Mouse (Mus musculus) liver, embryonic 14.5 days (tissue): ENCODE measurements around the gene Olfr60. TPM values are rescaled to one million over a fixed set of nuclear protein-coding genes. Genes with fewer than 3 reads are reported as not detected.

Experiments used
- ATAC-seq: fragments of 200-750 bp; cut with Nextera tagmentation; 2 replicates; pipeline ENCODE4 v1.8.0; 2017; ENCODE audit warnings: moderate number of reproducible peaks, mild to moderate bottlenecking, moderate library complexity; ENCODE audit not compliant: insufficient read depth
- DNase-seq, 3 experiments: peaks; one replicate each; pipeline ENCODE4 v3.0.0-alpha.2; 2012 to 2013; ENCODE audit warnings: low read depth in 3 of 3, low spot score in 3 of 3
- H3K27ac ChIP-seq: fragments of 300-500 bp; sonication (generic); 2 replicates; pipeline ENCODE4 v1.5.1; 2014; ENCODE audit warnings: moderate library complexity, mild to moderate bottlenecking, control low read depth, inconsistent platforms
- H3K27me3 ChIP-seq: fragments of 300-500 bp; sonication (generic); 2 replicates; pipeline ENCODE4 v1.6.1; 2014; ENCODE audit warnings: mild to moderate bottlenecking, low read length, moderate library complexity; ENCODE audit not compliant: control insufficient read depth, insufficient read depth
- H3K36me3 ChIP-seq: fragments of 300-500 bp; sonication (generic); replicated peaks from 2 replicates; pipeline ENCODE4 v1.6.1; 2014; ENCODE audit warnings: low read depth; ENCODE audit not compliant: control insufficient read depth, insufficient read depth
- H3K4me1 ChIP-seq, 2 experiments: fragments of 200-500 bp in 1 of 2; fragments of 300-500 bp in 1 of 2; sonication (generic) in 1 of 2; replicated peaks; 2 replicates each; pipeline ENCODE4 v1.6.1; 2012 to 2014; ENCODE audit warnings: antibody characterized with exemption in 1 of 2, inconsistent platforms in 1 of 2, low read length in 1 of 2; ENCODE audit not compliant: control insufficient read depth in 2 of 2, insufficient read depth in 2 of 2
- H3K4me2 ChIP-seq: fragments of 300-500 bp; sonication (generic); 2 replicates; pipeline ENCODE4 v1.6.1; 2014; ENCODE audit warnings: low read depth, mild to moderate bottlenecking, control low read depth, moderate library complexity
- H3K4me3 ChIP-seq, 2 experiments: fragments of 200-500 bp in 1 of 2; fragments of 300-500 bp in 1 of 2; sonication (generic) in 1 of 2; 2 replicates each; pipeline ENCODE4 v1.5.1; 2012 to 2014; ENCODE audit warnings: low read depth in 2 of 2, low read length in 2 of 2, mild to moderate bottlenecking in 2 of 2, control low read depth in 1 of 2, inconsistent platforms in 1 of 2, moderate library complexity in 1 of 2; ENCODE audit not compliant: insufficient read depth in 1 of 2
- H3K9ac ChIP-seq: fragments of 300-500 bp; sonication (generic); replicated peaks from 2 replicates; pipeline ENCODE4 v1.6.1; 2014; ENCODE audit warnings: mild to moderate bottlenecking, control low read depth, moderate library complexity
- H3K9me3 ChIP-seq: fragments of 300-500 bp; sonication (generic); 2 replicates; pipeline ENCODE4 v1.6.1; 2016; ENCODE audit warnings: low read length, mixed read lengths; ENCODE audit not compliant: control insufficient read depth
- CTCF ChIP-seq: IDR thresholded peaks from 2 replicates; pipeline ENCODE4 v1.5.1; 2016; ENCODE audit warnings: antibody characterized with exemption, low read depth, control low read depth
- EP300 ChIP-seq: IDR thresholded peaks from 2 replicates; pipeline ENCODE4 v1.6.1; 2016; ENCODE audit warnings: antibody characterized with exemption, low read depth
- WGBS: fragments of 180-500 bp; shearing (Covaris S2); extraction: QIAGEN DNeasy Blood & Tissue Kit; methylation state at CpG from one replicate; pipeline ENCODE4 v1.1.7; 2014; ENCODE audit not compliant: insufficient replicate concordance; 5-methylcytosine and 5-hydroxymethylcytosine counted together
- polyA plus RNA-seq, 2 experiments: library from polyadenylated mRNA; depleted of rRNA in 1 of 2; stranded (reverse) in 1 of 2; unstranded in 1 of 2; fragments of >200 nt; fragmentation: Nextera tagmentation in 1 of 2; extraction: Ambion mirVana in 1 of 2; gene quantifications; 2 replicates each; pipeline versions ENCODE4 v1.2.1 to v1.2.3; 2012 to 2014

Gene Olfr60
- polyA plus RNA-seq, 2 experiments = not detected

- Histone ChIP-seq H3K9me3 (no peaks in the 10 kb centered on the region), H3K27me3 (no peaks in the 10 kb centered on the region), H3K4me3 (no peak within 1 kb of the TSS), H3K9ac (no peak within 1 kb of the TSS), H3K27ac (no peak within 1 kb of the TSS), H3K36me3 (no peaks in the 10 kb centered on the region), H3K4me2 (no peak within 1 kb of the TSS), H3K4me1 (no peaks in the 10 kb centered on the region)
- 75% methylated on average over 2 of the region's 2 CpGs for WGBS
- no peak for DNase-seq
- TF ChIP-seq EP300 (no peak), CTCF (no peak)
- no peak for ATAC-seq
Observed at GRCm38 (mm10) chr7:140333717-140334116, 27.8 kb downstream of the Olfr60 start, which contains the start of gene Olfr527. Gene Olfr527 (plus strand): TSS chr7:140334017.

GRCm38 (mm10) chr7:140329766-140330304 is 31.6 kb downstream of the Olfr60 start:
- Histone ChIP-seq H3K36me3 (no peaks in the 10 kb centered on the region), H3K4me1 (no peaks in the 10 kb centered on the region), H3K9ac (no peak overlapping the region), H3K27me3 (no peaks in the 10 kb centered on the region), H3K9me3 (no peaks in the 10 kb centered on the region), H3K4me2 (no peak overlapping the region), H3K27ac (no peak overlapping the region), H3K4me3 (no peak overlapping the region)
- DNase-seq = no peak
- no peak for TF ChIP-seq EP300
- TF ChIP-seq CTCF = no peak
- ATAC-seq = no peak
- 25% methylated on average over 1 of the region's 1 CpGs for WGBS

- no peak for ATAC-seq
Observed at GRCm38 (mm10) chr7:140321135-140321534, 40.3 kb downstream of the Olfr60 start.

GRCm38 (mm10) chr7:140320558-140320957 is 40.9 kb downstream of the Olfr60 start, which contains the start of gene Olfr525:
Gene Olfr525 (plus strand): TSS chr7:140320858.
- no peak within 1 kb of the TSS for H3K4me2 ChIP-seq
- H3K4me1 ChIP-seq = no peaks in the 10 kb centered on the region
- ATAC-seq = no peak
- no peaks in the 10 kb centered on the region for H3K36me3 ChIP-seq
- H3K27me3 ChIP-seq = no peaks in the 10 kb centered on the region
- no peak for DNase-seq
- 19% methylated on average over 1 of the region's 1 CpGs for WGBS
- no peak within 1 kb of the TSS for H3K9ac ChIP-seq
- H3K9me3 ChIP-seq = no peaks in the 10 kb centered on the region
- H3K27ac ChIP-seq = no peak within 1 kb of the TSS
- H3K4me3 ChIP-seq = no peak within 1 kb of the TSS
- TF ChIP-seq EP300 = no peak
- TF ChIP-seq CTCF = no peak

More at GRCm38 (mm10) chr7:140321135-140321534, 40.3 kb downstream of the Olfr60 start:
- no peaks in the 10 kb centered on the region for H3K36me3 ChIP-seq
- TF ChIP-seq CTCF = no peak
- TF ChIP-seq EP300 = no peak
- no peaks in the 10 kb centered on the region for H3K27me3 ChIP-seq
- DNase-seq = no peak
- H3K9me3 ChIP-seq = no peaks in the 10 kb centered on the region
- no peaks in the 10 kb centered on the region for H3K4me1 ChIP-seq
- no peak overlapping the region for H3K4me2 ChIP-seq
- H3K4me3 ChIP-seq = no peak overlapping the region
- H3K27ac ChIP-seq = no peak overlapping the region
- H3K9ac ChIP-seq = no peak overlapping the region

GRCm38 (mm10) chr7:140319861-140320385 is 41.5 kb downstream of the Olfr60 start:
- H3K4me1 ChIP-seq = no peaks in the 10 kb centered on the region
- no peak for DNase-seq
- no peaks in the 10 kb centered on the region for H3K36me3 ChIP-seq
- H3K27me3 ChIP-seq = no peaks in the 10 kb centered on the region
- no peaks in the 10 kb centered on the region for H3K9me3 ChIP-seq
- TF ChIP-seq CTCF (no peak), EP300 (no peak)
- no peak overlapping the region for H3K9ac ChIP-seq
- no peak overlapping the region for H3K4me3 ChIP-seq
- no peak for ATAC-seq
- H3K27ac ChIP-seq = no peak overlapping the region
- H3K4me2 ChIP-seq = no peak overlapping the region
- 54% methylated on average over 3 of the region's 3 CpGs for WGBS
